Mouse (Mus musculus) right cerebral cortex, postnatal 4 days (tissue): ENCODE measurements around the gene Myzap.
A peak's percentile ranks its signal among the peaks of the same experiment; 100 is the strongest.

Experiments
- DNase-seq: peaks from one replicate; pipeline ENCODE4 v3.0.0-alpha.2; 2022

The Myzap gene

DNA sequence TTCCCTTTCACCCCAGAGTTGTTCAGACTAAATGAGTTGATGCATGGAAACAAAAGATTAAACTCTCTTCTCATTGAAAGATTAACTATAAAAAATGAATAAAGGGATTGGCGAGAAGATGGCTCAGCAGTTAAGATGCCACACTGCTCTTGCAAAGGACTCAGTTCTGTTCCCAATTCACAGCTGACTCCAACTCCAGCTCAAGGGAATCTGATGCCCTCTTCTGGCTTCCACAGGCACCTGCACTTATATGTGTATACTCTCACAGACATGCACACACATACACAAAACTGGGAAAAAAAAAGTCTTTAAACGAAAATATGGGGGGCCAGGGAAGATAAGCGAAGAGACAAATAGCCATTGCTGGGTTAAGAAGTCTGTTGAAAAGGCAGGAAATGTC, 115.6 kb downstream of the Myzap start:
- DNase-seq, result no peak

DNA sequence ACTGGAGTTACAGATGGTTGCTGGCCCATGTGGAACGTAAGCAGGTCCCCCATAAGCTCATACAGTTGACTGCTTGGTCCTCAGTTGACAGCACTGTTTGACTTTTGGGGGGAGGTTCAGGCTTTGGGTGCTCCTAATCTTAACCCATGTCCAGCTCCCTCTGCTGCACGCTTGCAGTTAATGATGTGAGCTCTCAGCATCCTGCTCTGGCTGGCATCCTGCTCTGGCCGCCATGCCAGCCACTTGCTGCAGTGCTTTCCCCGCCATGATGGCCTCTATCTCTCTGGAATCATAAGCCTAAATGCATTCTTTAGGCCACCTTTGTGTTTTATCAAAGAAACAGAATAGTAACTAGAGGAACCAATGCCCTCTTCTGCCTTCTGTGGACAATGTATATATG, 116.6 kb downstream of the Myzap start:
- no peak for DNase-seq

DNA sequence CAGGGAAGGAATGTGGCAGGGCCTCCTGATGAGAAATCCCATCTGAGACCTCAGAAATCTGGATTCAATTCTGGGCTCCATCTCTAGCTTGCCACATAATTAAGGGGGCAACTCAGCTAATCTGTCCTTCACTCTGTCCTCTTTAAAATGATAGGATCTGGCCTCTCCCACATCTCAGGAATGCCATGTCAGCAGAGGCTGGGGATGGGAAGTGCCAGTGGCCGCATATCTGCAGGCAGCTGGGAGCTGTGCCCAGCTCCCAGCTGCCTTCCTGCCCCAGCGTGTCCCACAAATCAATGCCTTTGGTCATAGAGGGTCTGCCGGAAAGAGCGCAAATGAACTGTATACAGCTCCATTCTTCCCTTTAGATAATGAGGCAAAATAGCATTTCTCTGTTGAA, 124.7 kb downstream of the Myzap start:
- no peak for DNase-seq

DNA sequence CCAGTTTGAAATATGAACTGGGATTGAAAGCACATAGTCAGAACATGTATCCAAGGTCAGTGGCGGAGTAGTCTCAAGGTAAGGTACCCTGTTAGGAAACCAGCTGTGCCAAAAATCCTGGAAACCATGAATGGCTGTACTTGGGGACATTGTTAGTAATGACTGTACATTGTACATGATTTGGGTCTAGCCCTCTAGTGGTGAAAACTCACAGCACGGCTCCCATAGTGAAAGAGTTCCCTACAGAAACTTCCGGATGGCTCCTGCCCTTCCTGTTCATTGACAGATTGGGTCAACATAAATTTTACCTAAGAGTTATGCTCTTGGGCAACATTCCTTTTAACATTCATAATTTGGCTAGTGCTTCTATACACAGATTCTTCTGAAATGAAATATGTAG, 126.0 kb downstream of the Myzap start:
- DNase-seq, result peak; percentile 52

DNA sequence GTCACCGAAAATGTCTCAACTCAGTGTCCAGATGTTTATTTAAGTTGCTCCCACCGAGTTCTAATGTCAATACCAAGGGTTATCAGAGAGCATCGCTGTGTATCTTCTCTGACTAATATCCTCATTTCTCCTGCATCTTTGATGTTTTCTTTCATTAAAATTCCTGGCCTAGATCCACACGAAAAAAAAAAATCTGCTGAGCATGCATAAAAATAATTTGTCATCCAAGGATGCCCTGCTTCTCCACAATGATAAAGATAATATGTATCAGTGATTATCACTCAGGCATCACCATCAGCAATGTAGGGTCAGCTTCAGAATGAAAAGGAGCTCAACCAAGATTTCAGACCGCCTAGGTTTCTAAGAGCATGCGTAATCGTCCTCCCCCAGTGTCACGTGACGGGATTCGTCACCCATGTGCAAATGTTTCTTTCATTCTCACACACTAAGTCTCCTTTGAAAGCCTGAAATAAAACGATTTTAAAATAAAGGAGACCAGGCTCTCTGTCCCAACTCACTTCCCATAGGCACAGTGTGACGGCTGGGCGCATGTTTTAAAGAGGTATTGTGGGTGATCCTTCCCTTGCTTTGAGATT, 129.0 kb downstream of the Myzap start:
- DNase-seq, result no peak

DNA sequence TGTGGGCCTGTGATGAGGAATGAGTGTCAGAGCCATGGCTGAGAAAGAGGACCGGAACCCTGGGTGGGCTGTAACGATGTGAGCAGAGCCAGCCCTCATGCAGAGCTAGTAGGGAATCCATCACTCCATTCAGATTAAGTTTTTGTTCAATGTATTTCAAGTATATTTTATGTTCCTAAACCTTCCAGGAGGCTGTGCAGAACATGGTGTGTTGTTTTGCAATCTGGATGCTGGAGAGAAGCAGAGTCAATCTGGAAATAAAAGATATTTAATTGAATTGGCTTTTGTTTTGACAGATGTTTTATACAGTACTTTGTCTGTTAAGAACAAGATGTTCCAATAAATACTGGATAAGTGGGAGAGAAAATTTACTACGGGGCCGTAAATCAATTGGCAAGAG, 135.4 kb downstream of the Myzap start:
- no peak for DNase-seq
